ENCODE assay signal across 10 mouse cellular contexts in genomic region chrX:170672594-170673092, GRCm38 (mm10). TPM values are rescaled to one million over a fixed set of nuclear protein-coding genes. Genes with fewer than 3 reads are reported as not detected.
DNase-seq lines count a peak whose midpoint lies in the region; ATAC-seq and TF ChIP-seq lines count a peak whose summit lies in the region.
"Had no signal": no experiment of that assay in that cellular context is flagged by ENCODE, and none has a peak within 500 bp of the region (broad histone marks: within the 10 kb centered on the region; RNA-seq: fewer than 3 reads in every experiment).

TSS of gene Asmt (plus strand) at chrX:170672644.

- H3K9me3 ChIP-seq in liver, embryonic 15.5 days (replicated peaks), result peaks cover 52% of the 10 kb centered on the region
- peaks cover 34% of the 10 kb centered on the region for H3K9me3 ChIP-seq in stomach, postnatal 0 days (ENCODE audit: control insufficient read depth, low read length)

- H3K4me2 ChIP-seq in liver, embryonic 15.5 days, result no peak within 1 kb of the TSS
- no peak within 1 kb of the TSS for H3K4me2 ChIP-seq in stomach, postnatal 0 days (replicated peaks; ENCODE audit: low read depth)

- TF ChIP-seq CTCF in stomach, postnatal 0 days (IDR thresholded peaks at IDR 0.05; ENCODE audit: low read depth), result no peak

- no peak within 1 kb of the TSS for H3K27ac ChIP-seq in liver, embryonic 15.5 days (replicated peaks)
- H3K27ac ChIP-seq in stomach, postnatal 0 days (replicated peaks), result no peak within 1 kb of the TSS

- H3K9ac ChIP-seq in liver, embryonic 15.5 days, result no peak within 1 kb of the TSS
- H3K9ac ChIP-seq in stomach, postnatal 0 days (ENCODE audit: low read length), result no peak within 1 kb of the TSS

- H3K27me3 ChIP-seq in liver, embryonic 15.5 days, result no peaks in the 10 kb centered on the region
- no peaks in the 10 kb centered on the region for H3K27me3 ChIP-seq in stomach, postnatal 0 days (ENCODE audit: control insufficient read depth, insufficient read depth, low read length)
- H3K27me3 ChIP-seq: CH12.LX had no signal

- ATAC-seq in liver, embryonic 15.5 days (ENCODE audit: insufficient read depth), result peak; percentile 36; the same call in 1 of the 2 replicates
- ATAC-seq in stomach, postnatal 0 days (ENCODE audit: low FRiP score, low TSS enrichment), result peak; percentile 65

- WGBS in liver, embryonic 15.5 days (ENCODE audit: insufficient replicate concordance), result 83% methylated on average over 14 of the region's 16 CpGs
- WGBS in stomach, postnatal 0 days, result 90% methylated on average over 13 of the region's 16 CpGs

- no peak for TF ChIP-seq EP300 in stomach, postnatal 0 days (optimal IDR thresholded peaks at IDR 0.05)

- DNase-seq in adrenal gland, postnatal 36 days, result peak; percentile 0
- DNase-seq in adrenal gland, adult 18-20 months (ENCODE audit: low spot score in 2 of 2), result no peak
- DNase-seq in 3134 (ENCODE audit: extremely low read depth, insufficient read length, low spot score), result peak; percentile 52
- peak; percentile 10 for DNase-seq in fat pad, adult 2 months (ENCODE audit: extremely low read depth, low read depth, low spot score)
- DNase-seq in stomach, postnatal 0 days (ENCODE audit: low spot score), result peak; percentile 26
- DNase-seq in urinary bladder, postnatal 14 days (ENCODE audit: low spot score), result no peak
- DNase-seq in adrenal gland, adult 8-10 months, result no peak

- H3K36me3 ChIP-seq in liver, embryonic 15.5 days (replicated peaks), result peaks cover 40% of the 10 kb centered on the region
- H3K36me3 ChIP-seq in stomach, postnatal 0 days (ENCODE audit: control insufficient read depth, insufficient read depth, low read length), result no peaks in the 10 kb centered on the region; the same call in 1 of the 2 replicates

- no peak within 1 kb of the TSS for H3K4me3 ChIP-seq in liver, embryonic 15.5 days (replicated peaks)
- H3K4me3 ChIP-seq in stomach, postnatal 0 days (ENCODE audit: low read depth, low read length), result no peak within 1 kb of the TSS

- no peaks in the 10 kb centered on the region for H3K4me1 ChIP-seq in liver, embryonic 15.5 days (replicated peaks)
- H3K4me1 ChIP-seq in stomach, postnatal 0 days (replicated peaks; ENCODE audit: control insufficient read depth, insufficient read depth), result no peaks in the 10 kb centered on the region

RNA-seq across cellular contexts. Expression of gene Asmt, which starts in this region (rescaled TPM):
- not detected for total RNA-seq in adrenal gland, postnatal 36 days (2021)
- not detected for total RNA-seq in adrenal gland, adult 18-20 months (2021)
- not detected in 2 replicates for polyA plus RNA-seq in liver, embryonic 15.5 days (2015; fragmentation: Nextera tagmentation; extraction: Ambion mirVana)
- not detected in 2 replicates for polyA plus RNA-seq in stomach, postnatal 0 days (2015; fragmentation: Nextera tagmentation; extraction: Ambion mirVana)
- not detected for total RNA-seq in adrenal gland, adult 8-10 months (2022)
- total RNA-seq: CH12.LX had no signal
- polyA plus RNA-seq: gonadal fat pad, adult 2 months had no signal

Comparison
In these comparisons a context has a peak if more than half of its experiments do, and no peak if none do; other contexts are left out.
1. Peak in DNase-seq in adrenal gland, postnatal 36 days; RNA of the gene not detected or under 1 TPM.
2. Peak in ATAC-seq in liver, embryonic 15.5 days; RNA of the gene not detected or under 1 TPM.
3. Peak in DNase-seq and ATAC-seq in stomach, postnatal 0 days; RNA of the gene not detected or under 1 TPM.
4. DNase-seq: peak in 3134 (single experiment) and fat pad, adult 2 months (single experiment); none in adrenal gland, adult 18-20 months (0 of 2), urinary bladder, postnatal 14 days (single experiment) and adrenal gland, adult 8-10 months (single experiment).